Mouse (Mus musculus) forebrain, postnatal 0 days (tissue): ENCODE data around the gene Glis3. TPM values are rescaled to one million over a fixed set of nuclear protein-coding genes. Genes with fewer than 3 reads are reported as not detected.

Experiments used
- ATAC-seq: fragments of 200-750 bp; cut with Nextera tagmentation; 2 replicates; pipeline ENCODE4 v1.8.0; 2017; ENCODE audit warnings: mild to moderate bottlenecking, moderate library complexity
- DNase-seq: peaks from one replicate; pipeline ENCODE4 v3.0.0-alpha.2; 2015
- H3K27ac ChIP-seq: fragments of 300-500 bp; sonication (generic); 2 replicates; pipeline ENCODE4 v1.5.1; 2014; ENCODE audit warnings: low read depth, mild to moderate bottlenecking, antibody characterized with exemption, low read length, moderate library complexity, mixed read lengths
- H3K27me3 ChIP-seq: fragments of 300-500 bp; sonication (generic); 2 replicates; pipeline ENCODE4 v1.6.1; 2014; ENCODE audit warnings: mild to moderate bottlenecking, low read length, mixed read lengths; ENCODE audit not compliant: insufficient read depth
- H3K36me3 ChIP-seq: fragments of 300-500 bp; sonication (generic); 2 replicates; pipeline ENCODE4 v1.6.1; 2014; ENCODE audit warnings: mild to moderate bottlenecking, moderate library complexity; ENCODE audit not compliant: insufficient read depth
- H3K4me1 ChIP-seq: fragments of 300-500 bp; sonication (generic); 2 replicates; pipeline ENCODE4 v1.6.1; 2014; ENCODE audit warnings: antibody characterized with exemption; ENCODE audit not compliant: insufficient read depth
- H3K4me2 ChIP-seq: fragments of 300-500 bp; sonication (generic); 2 replicates; pipeline ENCODE4 v1.6.1; 2014; ENCODE audit warnings: low read depth, mild to moderate bottlenecking, moderate library complexity
- H3K4me3 ChIP-seq: fragments of 300-500 bp; sonication (generic); 2 replicates; pipeline ENCODE4 v1.5.1; 2014; ENCODE audit warnings: low read depth, low read length, mixed read lengths
- H3K9ac ChIP-seq: fragments of 300-500 bp; sonication (generic); 2 replicates; pipeline ENCODE4 v1.6.1; 2014; ENCODE audit warnings: mild to moderate bottlenecking
- H3K9me3 ChIP-seq: fragments of 300-500 bp; sonication (generic); 2 replicates; pipeline ENCODE4 v1.6.1; 2016; ENCODE audit warnings: low read length
- CTCF ChIP-seq: sonication (generic); IDR thresholded peaks from 2 replicates; pipeline ENCODE4 v1.5.1; 2016; ENCODE audit warnings: antibody characterized with exemption, control low read depth, low read depth
- WGBS: fragments of 180-500 bp; shearing (Covaris S2); extraction: QIAGEN DNeasy Blood & Tissue Kit; methylation state at CpG from one replicate; pipeline ENCODE4 v1.1.7; 2014; 5-methylcytosine and 5-hydroxymethylcytosine counted together
- polyA plus RNA-seq: library from polyadenylated mRNA; unstranded; fragments of >200 nt; fragmentation: Nextera tagmentation; extraction: Ambion mirVana; gene quantifications from 2 replicates; pipeline ENCODE4 v1.2.1, GENCODE M21; 2015
- total RNA-seq: library from RNA; depleted of rRNA; stranded (reverse); fragments of >200 nt; gene quantifications from 2 replicates; pipeline ENCODE4 v1.2.3, GENCODE M21; 2014

Glis3 gene
- total and polyA plus RNA-seq, 2 experiments from 2014 or later, result 0.86 to 8.5 TPM

DNA sequence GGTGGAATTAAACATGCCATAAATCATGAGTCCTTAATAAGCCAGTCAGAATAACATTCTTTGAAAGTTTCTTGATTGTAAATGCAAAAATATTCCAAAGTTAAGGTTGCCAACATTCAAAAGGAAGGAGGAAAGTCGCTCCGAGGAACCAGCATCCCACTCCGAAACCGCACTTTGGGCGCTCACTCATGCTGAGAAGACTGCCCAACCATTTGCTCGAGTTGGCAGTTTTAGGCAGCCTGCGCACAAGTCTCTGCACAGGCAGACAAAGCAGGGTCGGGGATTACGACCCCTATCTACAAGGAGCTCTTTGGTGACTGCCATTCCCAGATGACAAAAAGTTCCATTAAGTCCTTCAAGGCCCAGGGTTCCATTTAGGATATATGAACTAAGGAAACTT, 298.4 kb downstream of the Glis3 start:
- no peaks in the 10 kb centered on the region for H3K36me3 ChIP-seq
- peak; percentile 75 for DNase-seq
- no peak for TF ChIP-seq CTCF
- H3K9me3 ChIP-seq, result no peaks in the 10 kb centered on the region
- H3K9ac ChIP-seq, result no peak overlapping the region
- peak overlapping the region; percentile 57 for H3K27ac ChIP-seq
- no peaks in the 10 kb centered on the region for H3K27me3 ChIP-seq
- ATAC-seq, result peak; percentile 58
- no peak overlapping the region for H3K4me2 ChIP-seq
- H3K4me3 ChIP-seq, result no peak overlapping the region
- peaks cover 27% of the 10 kb centered on the region; the same call in 1 of the 2 replicates for H3K4me1 ChIP-seq
- WGBS, result 23% methylated on average over 9 of the region's 9 CpGs

DNA sequence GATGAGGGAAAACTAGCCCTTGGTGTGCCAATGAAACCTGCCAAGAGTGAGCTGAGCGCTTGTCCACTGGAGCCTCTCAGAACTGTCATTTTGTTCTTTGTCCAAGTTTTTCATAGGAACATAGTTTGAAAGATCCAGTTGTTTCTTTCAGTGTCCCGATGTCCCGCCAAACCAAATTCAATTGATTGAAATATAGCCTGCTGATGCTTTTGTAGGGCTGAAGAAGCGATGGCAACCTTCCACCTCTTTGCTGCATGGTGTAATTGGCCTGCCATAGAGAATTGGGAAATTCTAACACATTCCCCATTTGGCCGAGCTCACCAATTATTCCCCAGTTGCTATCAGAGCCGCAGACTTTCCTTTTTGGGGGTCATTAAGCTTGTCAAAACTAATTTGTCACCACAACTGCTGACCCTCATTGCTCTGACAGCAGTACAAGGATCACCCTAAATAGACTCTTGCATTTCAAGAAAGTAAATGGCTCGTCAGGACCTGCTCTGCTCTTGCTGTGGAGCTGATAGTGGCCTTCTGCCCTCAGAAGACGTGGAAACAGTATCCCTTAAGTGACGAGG, 299.1 kb downstream of the Glis3 start:
- DNase-seq, result no peak

DNA sequence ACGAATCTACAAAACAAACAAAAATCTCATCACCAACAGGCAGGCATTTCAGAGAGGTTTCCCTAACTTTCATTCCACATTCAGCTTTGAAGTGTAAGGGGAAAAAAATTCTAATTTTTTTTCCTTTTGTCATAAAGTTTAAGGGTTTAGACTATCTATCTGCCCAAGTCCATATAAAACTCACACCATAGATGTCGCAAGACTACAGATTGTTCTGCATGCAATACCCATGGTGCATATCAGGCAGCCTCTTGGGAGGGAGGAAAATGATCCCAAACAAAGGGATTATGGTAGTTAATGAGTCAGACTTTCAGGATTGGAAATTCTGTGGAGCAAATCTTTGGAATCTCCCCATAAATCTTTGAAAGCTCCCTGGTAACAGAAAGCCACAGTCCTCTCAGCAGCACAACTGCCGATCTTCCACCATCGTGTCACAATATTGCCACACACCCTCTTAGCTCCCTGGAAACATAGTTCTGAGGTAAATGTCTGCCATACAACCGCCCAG, 302.0 kb downstream of the Glis3 start:
- peaks cover 18% of the 10 kb centered on the region for H3K4me1 ChIP-seq
- DNase-seq (no peak), ATAC-seq (no peak)
- TF ChIP-seq CTCF, result no peak
- no peak overlapping the region for H3K9ac ChIP-seq
- 54% methylated on average over 5 of the region's 5 CpGs for WGBS
- H3K27me3 ChIP-seq, result no peaks in the 10 kb centered on the region
- H3K36me3 ChIP-seq, result no peaks in the 10 kb centered on the region
- no peaks in the 10 kb centered on the region for H3K9me3 ChIP-seq
- H3K4me3 ChIP-seq, result no peak overlapping the region
- H3K4me2 ChIP-seq, result no peak overlapping the region
- no peak overlapping the region for H3K27ac ChIP-seq

More for the DNA sequence above, 299.1 kb downstream of the Glis3 start:
- peak overlapping the region; percentile 64 for H3K27ac ChIP-seq
- no peak for TF ChIP-seq CTCF
- H3K9ac ChIP-seq, result no peak overlapping the region
- peaks cover 27% of the 10 kb centered on the region; the same call in 1 of the 2 replicates for H3K4me1 ChIP-seq
- no peak for ATAC-seq
- no peaks in the 10 kb centered on the region for H3K27me3 ChIP-seq
- H3K4me2 ChIP-seq, result no peak overlapping the region
- WGBS, result 25% methylated on average over 9 of the region's 9 CpGs
- no peaks in the 10 kb centered on the region for H3K36me3 ChIP-seq
- no peak overlapping the region for H3K4me3 ChIP-seq
- no peaks in the 10 kb centered on the region for H3K9me3 ChIP-seq

DNA sequence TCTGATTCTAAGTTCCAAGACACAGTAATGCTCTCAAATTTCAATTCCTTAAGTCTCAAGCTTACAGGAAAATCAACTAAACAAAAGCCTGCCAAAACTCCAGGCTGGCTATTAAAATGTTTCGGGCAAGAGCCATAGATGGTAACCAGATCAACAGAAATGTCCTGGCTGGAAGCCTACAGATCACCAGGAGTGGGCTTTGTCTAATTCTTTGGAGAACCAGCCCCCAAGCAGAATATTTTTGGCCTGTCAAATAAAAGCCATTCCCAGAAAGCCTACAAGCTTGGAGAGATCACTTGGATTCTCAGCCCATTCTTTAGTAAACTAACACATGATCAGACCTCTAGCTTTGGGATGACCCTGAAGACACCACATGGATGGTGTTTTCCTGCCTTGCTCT, 303.5 kb downstream of the Glis3 start:
- H3K27me3 ChIP-seq, result no peaks in the 10 kb centered on the region
- DNase-seq, result no peak
- no peaks in the 10 kb centered on the region for H3K36me3 ChIP-seq
- no peaks in the 10 kb centered on the region for H3K9me3 ChIP-seq
- no peak overlapping the region for H3K27ac ChIP-seq
- H3K9ac ChIP-seq, result no peak overlapping the region
- 50% methylated on average over 1 of the region's 1 CpGs for WGBS
- no peak for TF ChIP-seq CTCF
- no peak overlapping the region for H3K4me3 ChIP-seq
- ATAC-seq, result no peak
- peaks cover 12% of the 10 kb centered on the region for H3K4me1 ChIP-seq
- no peak overlapping the region for H3K4me2 ChIP-seq

DNA sequence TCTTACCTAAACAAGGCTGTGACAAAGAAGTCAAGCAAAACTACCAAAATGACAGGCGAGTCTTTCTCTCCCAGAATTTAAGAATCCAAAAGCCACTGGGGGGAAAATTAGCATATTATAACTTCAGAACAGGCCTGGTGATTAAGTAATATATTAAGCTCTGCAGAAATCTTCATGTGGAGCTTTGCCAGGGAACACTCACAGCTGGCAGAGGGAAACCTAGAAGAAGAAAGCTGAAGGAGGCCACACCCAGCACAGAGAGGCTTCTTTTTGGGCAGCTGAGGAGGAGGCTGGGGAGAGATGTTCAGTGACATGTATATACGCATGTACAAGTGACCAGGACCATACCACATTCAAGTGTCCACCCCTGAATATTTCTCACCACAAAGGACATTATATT, 304.1 kb downstream of the Glis3 start:
- no peak for ATAC-seq
- Histone ChIP-seq H3K9ac (no peak overlapping the region), H3K4me1 (peaks cover 7% of the 10 kb centered on the region), H3K36me3 (no peaks in the 10 kb centered on the region), H3K4me2 (no peak overlapping the region), H3K4me3 (no peak overlapping the region), H3K27ac (0 out of 2 replicates have a peak overlapping the region, but pooled peaks have one; percentile 50), H3K9me3 (no peaks in the 10 kb centered on the region), H3K27me3 (no peaks in the 10 kb centered on the region)
- TF ChIP-seq CTCF, result no peak
- WGBS, result 81% methylated on average over 2 of the region's 2 CpGs
- DNase-seq, result no peak

DNA sequence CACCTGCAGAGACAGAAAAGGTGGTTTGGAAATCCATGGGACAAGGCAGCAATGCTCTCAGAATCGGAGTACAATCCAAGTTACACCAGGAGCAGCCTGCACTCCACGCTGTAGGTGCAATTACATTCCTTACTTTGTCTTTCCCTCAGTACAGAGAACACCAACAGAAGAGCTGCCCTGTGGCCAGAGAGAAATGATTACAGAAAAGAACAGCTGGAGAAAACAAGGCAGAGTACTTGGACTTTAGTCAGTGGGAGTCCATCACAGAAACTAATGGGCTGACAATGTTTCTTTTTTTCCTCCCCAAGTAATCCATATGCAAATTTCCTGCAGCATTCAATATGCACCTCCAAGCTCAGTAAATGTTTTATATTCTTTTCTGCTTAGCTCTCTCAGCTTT, 305.4 kb downstream of the Glis3 start:
- H3K4me2 ChIP-seq, result no peak overlapping the region
- TF ChIP-seq CTCF, result no peak
- peak overlapping the region; percentile 42; the same call in 1 of the 2 replicates for H3K27ac ChIP-seq
- no peaks in the 10 kb centered on the region for H3K36me3 ChIP-seq
- H3K9me3 ChIP-seq, result no peaks in the 10 kb centered on the region
- no peaks in the 10 kb centered on the region for H3K27me3 ChIP-seq
- H3K4me1 ChIP-seq, result no peaks in the 10 kb centered on the region; the same call in 1 of the 2 replicates
- ATAC-seq (0 out of 2 replicates have a peak, but pooled peaks have one; percentile 2), DNase-seq (no peak)
- no peak overlapping the region for H3K4me3 ChIP-seq
- H3K9ac ChIP-seq, result no peak overlapping the region
- WGBS, result 17% methylated on average over 2 of the region's 2 CpGs

DNA sequence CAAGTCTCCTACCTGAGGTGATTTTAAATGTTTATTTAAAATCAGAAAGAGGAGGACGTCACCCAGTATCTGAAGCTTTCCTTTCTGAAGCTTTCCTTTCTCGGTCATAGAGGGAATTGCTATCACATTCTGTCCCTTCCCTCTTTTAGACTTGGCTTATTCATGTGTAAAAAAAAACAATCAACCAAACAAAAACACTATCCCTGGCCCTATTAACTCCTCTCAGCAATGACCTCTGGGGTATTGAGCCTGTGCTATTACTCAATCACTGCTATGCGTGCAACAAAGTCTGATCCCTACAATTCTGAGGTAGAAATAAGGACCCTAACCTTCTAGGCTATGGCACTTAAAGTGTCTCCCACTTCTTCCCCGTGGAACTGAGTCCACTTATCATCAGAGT, 311.7 kb downstream of the Glis3 start:
- H3K36me3 ChIP-seq, result no peaks in the 10 kb centered on the region
- 62% methylated on average over 4 of the region's 4 CpGs for WGBS
- H3K9ac ChIP-seq, result no peak overlapping the region
- H3K9me3 ChIP-seq, result no peaks in the 10 kb centered on the region
- H3K27ac ChIP-seq, result no peak overlapping the region
- no peaks in the 10 kb centered on the region for H3K4me1 ChIP-seq
- no peak overlapping the region for H3K4me3 ChIP-seq
- no peak for TF ChIP-seq CTCF
- H3K27me3 ChIP-seq, result no peaks in the 10 kb centered on the region
- ATAC-seq, result no peak
- no peak overlapping the region for H3K4me2 ChIP-seq
- no peak for DNase-seq
